Mouse (Mus musculus): Measurements from ENCODE around the gene M1ap. TPM values are rescaled to one million over a fixed set of nuclear protein-coding genes. Genes with fewer than 3 reads are reported as not detected.

M1ap gene
- polyA plus RNA-seq, 1 experiment: 0.92 TPM

DNA sequence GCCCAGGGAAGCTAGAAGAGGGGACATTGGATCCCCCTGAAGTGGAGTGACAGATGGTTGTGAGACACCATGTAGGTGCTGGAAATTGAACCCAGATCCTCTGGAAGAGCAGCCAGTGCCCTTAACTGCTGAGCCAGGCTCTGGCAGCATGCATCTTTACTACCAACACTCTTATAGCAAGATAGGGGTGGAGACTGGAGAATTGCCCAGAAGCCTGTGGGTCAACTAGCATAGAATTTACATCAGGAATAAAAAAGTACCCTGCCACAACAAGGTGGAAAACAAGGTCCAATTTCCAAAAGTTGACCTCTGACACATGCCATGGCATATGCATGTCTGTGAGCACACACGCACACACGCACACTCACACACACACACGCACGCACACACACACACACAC is 78.5 kb downstream of the M1ap start:
- Histone ChIP-seq H3K27me3 (ENCODE audit: control insufficient read depth, insufficient read depth, insufficient read length) (no peaks in the 10 kb centered on the region), H3K36me3 (ENCODE audit: control insufficient read depth, insufficient read depth) (no peaks in the 10 kb centered on the region), H3K79me2 (ENCODE audit: control insufficient read depth, insufficient read depth) (no peaks in the 10 kb centered on the region), H3ac (ENCODE audit: control insufficient read depth, insufficient read length) (no peak overlapping the region), H3K4me3 (no peak overlapping the region), H3K4me2 (ENCODE audit: low read depth) (no peak overlapping the region)
- TF ChIP-seq USF1 (IDR thresholded peaks at IDR 0.05; ENCODE audit: low read depth) (no peak), MAX (IDR thresholded peaks at IDR 0.05; ENCODE audit: low read depth) (no peak), TCF3 (IDR thresholded peaks at IDR 0.05; ENCODE audit: insufficient read length, low read depth) (no peak), E2F4 (IDR thresholded peaks at IDR 0.05; ENCODE audit: insufficient read depth) (no peak), POLR2A (IDR thresholded peaks at IDR 0.05; ENCODE audit: insufficient read length, low read depth) (no peak), SRF (IDR thresholded peaks at IDR 0.05; ENCODE audit: control insufficient read depth, insufficient read length, low read depth) (no peak), TCF12 (IDR thresholded peaks at IDR 0.05; ENCODE audit: insufficient read depth, poor library complexity, severe bottlenecking) (no peak), MYOG (IDR thresholded peaks at IDR 0.05; ENCODE audit: control insufficient read depth in 1 of 3, insufficient read depth in 1 of 3, insufficient read length in 2 of 3, low read depth in 2 of 3) (no peak)

DNA sequence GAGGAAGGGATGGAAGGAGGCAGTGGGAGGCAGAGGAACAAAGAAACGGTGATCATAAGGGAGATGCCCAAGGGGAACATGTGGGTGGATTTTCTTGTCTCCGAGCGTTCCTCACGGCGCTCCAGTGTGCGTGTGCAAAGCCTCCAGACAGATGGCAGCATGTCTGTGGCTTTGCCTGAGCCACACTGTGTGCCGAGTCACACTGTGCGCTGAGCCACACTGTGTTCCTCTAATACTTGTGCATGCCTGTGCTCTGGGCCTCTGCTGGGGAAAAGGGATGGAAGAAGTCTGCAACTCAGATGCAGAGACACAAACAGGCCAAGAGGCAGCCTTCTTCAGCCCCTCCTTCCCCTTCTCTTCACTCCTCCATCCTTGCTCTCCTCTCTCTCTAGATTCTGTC is 80.6 kb downstream of the M1ap start:
- TF ChIP-seq USF1 (IDR thresholded peaks at IDR 0.05; ENCODE audit: low read depth): no peak
- Histone ChIP-seq H3ac (ENCODE audit: control insufficient read depth, insufficient read length) (no peak overlapping the region), H3K4me2 (ENCODE audit: low read depth) (no peak overlapping the region), H3K79me2 (ENCODE audit: control insufficient read depth, insufficient read depth) (peaks cover 11% of the 10 kb centered on the region), H3K36me3 (ENCODE audit: control insufficient read depth, insufficient read depth) (no peaks in the 10 kb centered on the region), H3K4me3 (no peak overlapping the region), H3K27me3 (ENCODE audit: control insufficient read depth, insufficient read depth, insufficient read length) (no peaks in the 10 kb centered on the region)

DNA sequence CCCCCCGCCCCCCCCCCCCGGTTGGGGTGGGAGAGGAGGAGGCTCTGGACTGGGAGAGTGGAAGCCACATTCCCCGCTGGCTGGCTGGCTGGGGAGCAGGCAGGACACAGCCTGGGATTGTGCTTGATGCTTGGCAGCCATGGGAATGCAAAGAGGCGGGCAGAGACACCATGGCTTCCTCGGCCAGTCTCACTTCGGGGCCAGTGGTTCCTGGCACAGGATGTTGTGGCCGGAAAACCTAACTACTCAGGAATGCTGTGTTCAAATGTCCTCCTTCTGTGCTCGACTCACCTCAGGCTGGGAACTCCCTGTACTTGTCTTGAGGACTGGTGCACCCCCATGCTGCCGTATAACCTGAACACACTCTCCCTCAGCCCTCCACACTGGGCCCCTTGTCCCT is 81.0 kb downstream of the M1ap start:
- peaks cover 15% of the 10 kb centered on the region for H3K79me2 ChIP-seq (ENCODE audit: control insufficient read depth, insufficient read depth)
- H3K27me3 ChIP-seq (ENCODE audit: control insufficient read depth, insufficient read depth, insufficient read length): no peaks in the 10 kb centered on the region
- peak overlapping the region; percentile 42 for H3K4me2 ChIP-seq (ENCODE audit: low read depth)
- TF ChIP-seq TCF3 (IDR thresholded peaks at IDR 0.05; ENCODE audit: insufficient read length, low read depth) (no peak), TCF12 (IDR thresholded peaks at IDR 0.05; ENCODE audit: insufficient read depth, poor library complexity, severe bottlenecking) (no peak), E2F4 (IDR thresholded peaks at IDR 0.05; ENCODE audit: insufficient read depth) (no peak), SRF (IDR thresholded peaks at IDR 0.05; ENCODE audit: control insufficient read depth, insufficient read length, low read depth) (no peak), REST (IDR thresholded peaks at IDR 0.05; ENCODE audit: insufficient read depth, insufficient read length) (no peak), POLR2AphosphoS2 (IDR thresholded peaks at IDR 0.05; ENCODE audit: insufficient read length, low read depth) (no peak), CEBPB (IDR thresholded peaks at IDR 0.05; ENCODE audit: insufficient read depth, poor library complexity, severe bottlenecking) (no peak), USF1 (IDR thresholded peaks at IDR 0.05; ENCODE audit: low read depth) (no peak), MYOD1 (IDR thresholded peaks at IDR 0.05; ENCODE audit: control insufficient read depth in 1 of 3, insufficient read length in 2 of 3, low read depth in 2 of 3) (no peak), MYOG (IDR thresholded peaks at IDR 0.05; ENCODE audit: control insufficient read depth in 1 of 3, insufficient read depth in 1 of 3, insufficient read length in 2 of 3, low read depth in 2 of 3) (no peak), MAX (IDR thresholded peaks at IDR 0.05; ENCODE audit: low read depth) (no peak)
- no peak overlapping the region for H3ac ChIP-seq (ENCODE audit: control insufficient read depth, insufficient read length)
- no peaks in the 10 kb centered on the region for H3K36me3 ChIP-seq (ENCODE audit: control insufficient read depth, insufficient read depth)
- H3K4me3 ChIP-seq: no peak overlapping the region

DNA sequence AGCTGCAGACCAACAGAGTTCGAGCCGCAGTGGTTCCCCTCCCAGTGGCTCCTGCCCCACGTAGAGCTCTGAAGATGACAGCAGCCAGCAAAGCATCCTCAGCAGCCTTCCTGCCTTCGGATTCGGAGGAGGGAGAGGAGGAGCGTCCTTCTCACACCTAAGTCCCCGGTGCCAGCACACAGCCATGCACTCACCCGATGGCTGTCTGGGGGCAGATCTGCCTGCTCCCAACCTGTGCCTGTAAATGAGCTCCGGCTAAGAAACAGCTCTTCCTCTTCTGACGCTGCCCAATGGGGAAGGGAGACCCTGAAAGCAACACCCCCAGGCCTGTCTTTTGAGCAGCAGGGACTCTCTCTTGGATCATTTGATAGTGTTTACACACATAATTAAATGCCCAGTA is 83.1 kb downstream of the M1ap start:
- H3K79me2 ChIP-seq (ENCODE audit: control insufficient read depth, insufficient read depth): peaks cover 25% of the 10 kb centered on the region
- H3K4me2 ChIP-seq (ENCODE audit: low read depth): no peak overlapping the region
- TF ChIP-seq MYOG (IDR thresholded peaks at IDR 0.05; ENCODE audit: control insufficient read depth in 1 of 3, insufficient read depth in 1 of 3, insufficient read length in 2 of 3, low read depth in 2 of 3) (no peak), POLR2AphosphoS2 (IDR thresholded peaks at IDR 0.05; ENCODE audit: insufficient read length, low read depth) (peak; percentile 55)
- no peaks in the 10 kb centered on the region for H3K36me3 ChIP-seq (ENCODE audit: control insufficient read depth, insufficient read depth)
- H3K4me3 ChIP-seq: no peak overlapping the region
- no peaks in the 10 kb centered on the region for H3K27me3 ChIP-seq (ENCODE audit: control insufficient read depth, insufficient read depth, insufficient read length)
- H3ac ChIP-seq (ENCODE audit: control insufficient read depth, insufficient read length): no peak overlapping the region

DNA sequence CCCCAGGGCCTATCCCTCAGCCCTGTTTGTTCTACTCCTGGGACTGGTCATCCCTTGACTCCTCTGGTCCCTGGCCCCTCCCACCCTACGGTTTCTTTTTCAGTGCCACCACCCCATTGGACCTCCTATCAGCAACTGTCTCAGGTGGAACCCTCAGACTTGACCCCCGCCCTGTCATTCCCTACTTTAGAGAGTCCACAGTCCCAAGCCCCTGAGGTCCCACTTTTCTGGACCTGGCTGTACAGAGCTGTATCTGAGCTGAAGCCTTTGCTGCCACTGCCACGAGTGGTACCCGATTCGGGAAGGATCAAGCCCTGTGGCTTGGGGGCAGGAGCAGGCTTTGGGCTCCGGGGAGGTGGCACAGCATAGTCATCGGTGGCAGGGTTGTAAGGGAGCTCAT is 84.4 kb downstream of the M1ap start:
- Histone ChIP-seq H3ac (ENCODE audit: control insufficient read depth, insufficient read length) (no peak overlapping the region), H3K36me3 (ENCODE audit: control insufficient read depth, insufficient read depth) (no peaks in the 10 kb centered on the region), H3K4me3 (peak overlapping the region; percentile 98), H3K4me2 (ENCODE audit: low read depth) (no peak overlapping the region), H3K79me2 (ENCODE audit: control insufficient read depth, insufficient read depth) (peaks cover 29% of the 10 kb centered on the region), H3K27me3 (ENCODE audit: control insufficient read depth, insufficient read depth, insufficient read length) (no peaks in the 10 kb centered on the region)
- TF ChIP-seq SRF (IDR thresholded peaks at IDR 0.05; ENCODE audit: control insufficient read depth, insufficient read length, low read depth): no peak
- TF ChIP-seq TCF12 (IDR thresholded peaks at IDR 0.05; ENCODE audit: insufficient read depth, poor library complexity, severe bottlenecking): no peak
- no peak for TF ChIP-seq POLR2A (IDR thresholded peaks at IDR 0.05; ENCODE audit: insufficient read length, low read depth)
- no peak for TF ChIP-seq E2F4 (IDR thresholded peaks at IDR 0.05; ENCODE audit: insufficient read depth)
- TF ChIP-seq POLR2AphosphoS2 (IDR thresholded peaks at IDR 0.05; ENCODE audit: insufficient read length, low read depth): no peak
- TF ChIP-seq MYOG (IDR thresholded peaks at IDR 0.05; ENCODE audit: control insufficient read depth in 1 of 3, insufficient read depth in 1 of 3, insufficient read length in 2 of 3, low read depth in 2 of 3): no peak
- no peak for TF ChIP-seq REST (IDR thresholded peaks at IDR 0.05; ENCODE audit: insufficient read depth, insufficient read length)
- TF ChIP-seq MYOD1 (IDR thresholded peaks at IDR 0.05; ENCODE audit: control insufficient read depth in 1 of 3, insufficient read length in 2 of 3, low read depth in 2 of 3): no peak
- TF ChIP-seq USF1 (IDR thresholded peaks at IDR 0.05; ENCODE audit: low read depth): no peak
- no peak for TF ChIP-seq MAX (IDR thresholded peaks at IDR 0.05; ENCODE audit: low read depth)
- no peak for TF ChIP-seq CEBPB (IDR thresholded peaks at IDR 0.05; ENCODE audit: insufficient read depth, poor library complexity, severe bottlenecking)
- no peak for TF ChIP-seq TCF3 (IDR thresholded peaks at IDR 0.05; ENCODE audit: insufficient read length, low read depth)
